9 mouse cellular contexts compared by ENCODE assay signal in genomic region chr2:52860111-52860775, GRCm38 (mm10). TPM values are rescaled to one million over a fixed set of nuclear protein-coding genes. Genes with fewer than 3 reads are reported as not detected.
DNase-seq lines count a peak whose midpoint lies in the region; ATAC-seq and TF ChIP-seq lines count a peak whose summit lies in the region.
"Had no signal": no experiment of that assay in that cellular context is flagged by ENCODE, and none has a peak within 500 bp of the region (broad histone marks: within the 10 kb centered on the region; RNA-seq: fewer than 3 reads in every experiment).

No protein-coding gene starts in this region.

- no peak overlapping the region for H3K9ac ChIP-seq in heart, embryonic 13.5 days
- peak overlapping the region; percentile 93; the same call in 1 of the 2 replicates for H3K9ac ChIP-seq in hindbrain, embryonic 12.5 days
- peak overlapping the region; percentile 47 for H3K9ac ChIP-seq in midbrain, embryonic 16.5 days (ENCODE audit: low read depth, low read length)
- H3K9ac ChIP-seq: liver, embryonic 14.5 days had no signal

- peak overlapping the region; percentile 100; the same call in 1 of the 2 replicates for H3K4me2 ChIP-seq in heart, embryonic 13.5 days
- peak overlapping the region; percentile 90 for H3K4me2 ChIP-seq in hindbrain, embryonic 12.5 days (replicated peaks)
- H3K4me2 ChIP-seq in midbrain, embryonic 16.5 days (ENCODE audit: low read length) = peak overlapping the region; percentile 97

- H3K9me3 ChIP-seq in heart, embryonic 13.5 days = no peaks in the 10 kb centered on the region
- no peaks in the 10 kb centered on the region for H3K9me3 ChIP-seq in hindbrain, embryonic 12.5 days (replicated peaks)
- no peaks in the 10 kb centered on the region for H3K9me3 ChIP-seq in midbrain, embryonic 16.5 days (replicated peaks; ENCODE audit: control insufficient read depth, low read length, poor library complexity, severe bottlenecking)

- ATAC-seq in heart, embryonic 13.5 days (ENCODE audit: extremely low read depth, insufficient number of reproducible peaks, low FRiP score, low TSS enrichment) = no peak
- ATAC-seq in hindbrain, embryonic 12.5 days (ENCODE audit: low FRiP score) = no peak
- ATAC-seq in midbrain, embryonic 16.5 days = no peak

- WGBS in heart, embryonic 13.5 days = 59% methylated on average over 8 of the region's 8 CpGs
- WGBS in hindbrain, embryonic 12.5 days = 27% methylated on average over 8 of the region's 8 CpGs
- 14% methylated on average over 8 of the region's 8 CpGs for WGBS in midbrain, embryonic 16.5 days

- no peaks in the 10 kb centered on the region for H3K36me3 ChIP-seq in heart, embryonic 13.5 days
- no peaks in the 10 kb centered on the region for H3K36me3 ChIP-seq in hindbrain, embryonic 12.5 days
- H3K36me3 ChIP-seq in midbrain, embryonic 16.5 days (ENCODE audit: control insufficient read depth, insufficient read depth, low read length) = no peaks in the 10 kb centered on the region

- no peak for TF ChIP-seq CTCF in brain, embryonic 14.5 days (IDR thresholded peaks at IDR 0.05; ENCODE audit: borderline replicate concordance, extremely low read depth, insufficient read depth, insufficient read length)

- peaks cover 18% of the 10 kb centered on the region for H3K4me1 ChIP-seq in heart, embryonic 13.5 days
- peaks cover 37% of the 10 kb centered on the region for H3K4me1 ChIP-seq in hindbrain, embryonic 12.5 days
- H3K4me1 ChIP-seq in midbrain, embryonic 16.5 days (ENCODE audit: control insufficient read depth, insufficient read depth, low read length) = peaks cover 29% of the 10 kb centered on the region

- H3K27ac ChIP-seq in heart, embryonic 13.5 days (replicated peaks) = no peak overlapping the region
- H3K27ac ChIP-seq in hindbrain, embryonic 12.5 days = 0 out of 2 replicates have a peak overlapping the region, but pooled peaks have one; percentile 62
- no peak overlapping the region for H3K27ac ChIP-seq in midbrain, embryonic 16.5 days (ENCODE audit: low read length)
- H3K27ac ChIP-seq: liver, embryonic 14.5 days had no signal

- TF ChIP-seq POLR2A in brain, embryonic 14.5 days (IDR thresholded peaks at IDR 0.05; ENCODE audit: borderline replicate concordance, extremely low read depth, insufficient read depth, insufficient read length, poor library complexity, severe bottlenecking) = no peak

- no peak for DNase-seq in heart, adult 8-10 months (ENCODE audit: low spot score)
- DNase-seq in brain, embryonic 14.5 days (ENCODE audit: low read depth) = peak; percentile 51
- DNase-seq in spleen, postnatal 10 days (ENCODE audit: low spot score in 2 of 2) = no peak
- DNase-seq in frontal cortex, postnatal 10 days (ENCODE audit: low spot score in 2 of 2) = no peak
- DNase-seq in urinary bladder, postnatal 10 days (ENCODE audit: low spot score) = no peak

- H3K27me3 ChIP-seq in heart, embryonic 13.5 days (replicated peaks) = peaks cover 14% of the 10 kb centered on the region; the same call in 1 of the 2 replicates
- no peaks in the 10 kb centered on the region for H3K27me3 ChIP-seq in hindbrain, embryonic 12.5 days
- no peaks in the 10 kb centered on the region for H3K27me3 ChIP-seq in midbrain, embryonic 16.5 days (ENCODE audit: control insufficient read depth, insufficient read depth, low read depth, low read length)

- H3K4me3 ChIP-seq in heart, embryonic 13.5 days = no peak overlapping the region
- peak overlapping the region; percentile 96 for H3K4me3 ChIP-seq in hindbrain, embryonic 12.5 days
- peak overlapping the region; percentile 97 for H3K4me3 ChIP-seq in midbrain, embryonic 16.5 days (ENCODE audit: low read depth, low read length)

RNA-seq across cellular contexts. Expression of gene Fmnl2, which starts 2.6 kb away (rescaled TPM):
- 1.1 and 1.2 TPM in 2 replicates for polyA plus RNA-seq in heart, embryonic 13.5 days (2015; fragmentation: Nextera tagmentation; extraction: Ambion mirVana)
- 1 to 10 TPM; 4.4 to 5.0 (median 4.8) TPM for total RNA-seq in heart, adult 8-10 months (2022)
- polyA plus RNA-seq in brain, embryonic 14.5 days (2012; rRNA removed) = 45.8 and 47.7 TPM in 2 replicates
- polyA plus RNA-seq in hindbrain, embryonic 12.5 days (2016; fragmentation: Nextera tagmentation; extraction: Ambion mirVana) = 14.2 and 15.1 TPM in 2 replicates
- polyA plus RNA-seq in midbrain, embryonic 16.5 days (2015; fragmentation: Nextera tagmentation; extraction: Ambion mirVana) = 7.6 and 9.4 TPM in 2 replicates
